8 mouse cellular contexts compared by ENCODE assay signal in the genomic region with DNA sequence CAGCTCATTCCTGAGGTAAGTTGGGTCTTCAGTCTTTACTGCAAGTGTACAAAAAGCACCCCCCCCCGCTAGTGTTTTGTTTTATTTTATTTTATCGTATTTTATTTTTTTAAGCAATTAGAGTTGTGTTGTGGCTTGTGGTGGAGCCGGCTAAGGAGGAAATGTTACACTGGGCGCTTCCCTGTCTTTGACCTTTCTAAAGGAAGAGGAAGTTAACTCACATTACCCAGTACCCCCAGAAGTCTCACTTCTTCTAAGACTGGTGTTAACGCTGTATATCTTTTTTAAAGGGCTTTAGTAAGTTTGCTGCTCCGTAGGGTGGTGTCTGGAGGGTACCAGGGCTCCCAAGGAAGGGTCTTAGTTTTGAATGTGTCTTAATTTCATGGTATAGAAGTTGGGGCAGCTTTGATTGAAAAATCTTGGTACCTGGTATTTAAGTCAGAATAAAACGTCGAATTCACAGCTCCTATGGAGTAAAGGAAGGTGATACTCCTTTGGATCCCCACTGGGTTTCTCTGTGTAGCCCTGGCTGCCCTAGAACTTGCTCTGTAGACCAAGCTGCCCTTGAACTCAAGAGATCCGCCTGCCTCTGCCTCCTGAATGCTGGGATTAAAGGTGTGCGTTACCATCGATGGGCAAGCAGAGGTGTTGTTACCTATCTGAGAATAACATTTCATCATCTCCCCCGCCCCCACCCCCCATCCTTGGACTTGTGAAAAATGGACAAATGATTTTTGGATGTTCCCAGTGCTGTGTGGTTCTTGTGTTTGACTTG. TPM values are rescaled to one million over a fixed set of nuclear protein-coding genes. Genes with fewer than 3 reads are reported as not detected.
DNase-seq lines count a peak whose midpoint lies in the region; ATAC-seq lines count a peak whose summit lies in the region.

No protein-coding gene starts in this region.

- peak; percentile 24 to 54; a peak in 1 of 4 replicates for ATAC-seq in hematopoietic stem cell, adult 5-6 weeks (replicated peaks in 1 of 2; ENCODE audit: insufficient read depth in 1 of 2, low FRiP score in 2 of 2, low TSS enrichment in 1 of 2, low read depth in 1 of 2, poor library complexity in 2 of 2, severe bottlenecking in 2 of 2)

- intact Hi-C loops in heart, postnatal 14 days (cut with DNase I), result no loop called here

- peak; percentile 90 for DNase-seq in heart, adult 11 months
- no peak for DNase-seq in heart, postnatal 14 days
- peak; percentile 65 for DNase-seq in MEL-GATA-1-ER (ENCODE audit: extremely low read depth, low read depth)
- DNase-seq in lung, postnatal 36 days, result peak; percentile 57
- no peak for DNase-seq in embryo, embryonic 11 days
- DNase-seq in adrenal gland, adult 18-20 months (ENCODE audit: low spot score in 2 of 2), result no peak
- no peak for DNase-seq in frontal cortex, postnatal 10 days (ENCODE audit: low spot score in 2 of 2)

RNA-seq across cellular contexts. Expression of gene Eif4g3, which starts 1.9 kb away (rescaled TPM):
- total RNA-seq in heart, postnatal 14 days (2021), result 10 to 100 TPM; 58.6 to 59.5 TPM
- 41.2 and 51.2 TPM in 2 replicates for total RNA-seq in hematopoietic stem cell, adult 5-6 weeks (2017)
- 100 to 1,000 TPM in 1 of 2 experiments, 10 to 100 TPM in 1; 67.3 to 131 TPM for total RNA-seq in adrenal gland, adult 18-20 months (2021)

Comparison
In these comparisons a context has a peak if more than half of its experiments do, and no peak if none do; other contexts are left out.
1. DNase-seq: peak in heart, adult 11 months (single experiment), MEL-GATA-1-ER (single experiment) and lung, postnatal 36 days (single experiment); none in heart, postnatal 14 days (0 of 2), embryo, embryonic 11 days (single experiment), adrenal gland, adult 18-20 months (0 of 2) and frontal cortex, postnatal 10 days (0 of 2).